Mouse (Mus musculus) intestine, embryonic 14.5 days (tissue): ENCODE results near the gene Ldlrad3. TPM values are rescaled to one million over a fixed set of nuclear protein-coding genes. Genes with fewer than 3 reads are reported as not detected.

ENCODE experiments used
- ATAC-seq: fragments of 200-750 bp; cut with Nextera tagmentation; replicated peaks from 2 replicates; pipeline ENCODE4 v1.8.0; 2017; ENCODE audit warnings: low read depth, moderate number of reproducible peaks, moderate TSS enrichment, moderate library complexity; ENCODE audit not compliant: low FRiP score, low TSS enrichment
- DNase-seq: peaks from one replicate; pipeline ENCODE4 v3.0.0-alpha.2; 2018; ENCODE audit warnings: low spot score
- H3K27ac ChIP-seq: fragments of 300-500 bp; sonication (generic); 2 replicates; pipeline ENCODE4 v1.5.1; 2014; ENCODE audit warnings: low read depth, mild to moderate bottlenecking, control low read depth
- H3K27me3 ChIP-seq: fragments of 300-500 bp; sonication (generic); replicated peaks from 2 replicates; pipeline ENCODE4 v1.6.1; 2014; ENCODE audit warnings: low read length, control low read depth; ENCODE audit not compliant: control insufficient read depth, insufficient read depth
- H3K36me3 ChIP-seq: fragments of 300-500 bp; sonication (generic); 2 replicates; pipeline ENCODE4 v1.6.1; 2014; ENCODE audit warnings: low read length, control low read depth; ENCODE audit not compliant: control insufficient read depth, insufficient read depth
- H3K4me1 ChIP-seq: fragments of 300-500 bp; sonication (generic); replicated peaks from 2 replicates; pipeline ENCODE4 v1.6.1; 2014; ENCODE audit warnings: low read length, control low read depth, mixed read lengths; ENCODE audit not compliant: control insufficient read depth, insufficient read depth
- H3K4me2 ChIP-seq: fragments of 300-500 bp; sonication (generic); 2 replicates; pipeline ENCODE4 v1.6.1; 2014; ENCODE audit warnings: low read length
- H3K4me3 ChIP-seq: fragments of 300-500 bp; sonication (generic); 2 replicates; pipeline ENCODE4 v1.5.1; 2014; ENCODE audit warnings: low read depth, low read length, control low read depth, mixed read lengths
- H3K9ac ChIP-seq: fragments of 300-500 bp; sonication (generic); 2 replicates; pipeline ENCODE4 v1.6.1; 2014; ENCODE audit warnings: mild to moderate bottlenecking, low read length
- H3K9me3 ChIP-seq: fragments of 300-500 bp; sonication (generic); 2 replicates; pipeline ENCODE4 v1.6.1; 2016; ENCODE audit warnings: low read length, control low read depth; ENCODE audit not compliant: control insufficient read depth
- WGBS: fragments of 180-500 bp; shearing (Covaris S2); extraction: QIAGEN DNeasy Blood & Tissue Kit; methylation state at CpG from one replicate; pipeline ENCODE4 v1.1.7; 2014; 5-methylcytosine and 5-hydroxymethylcytosine counted together
- polyA plus RNA-seq: library from polyadenylated mRNA; unstranded; fragments of >200 nt; fragmentation: Nextera tagmentation; extraction: Ambion mirVana; gene quantifications from 2 replicates; pipeline ENCODE4 v1.2.1, GENCODE M21; 2014

The Ldlrad3 gene
- polyA plus RNA-seq, 1 experiment from 2014 or later, result 31.0 TPM

DNA sequence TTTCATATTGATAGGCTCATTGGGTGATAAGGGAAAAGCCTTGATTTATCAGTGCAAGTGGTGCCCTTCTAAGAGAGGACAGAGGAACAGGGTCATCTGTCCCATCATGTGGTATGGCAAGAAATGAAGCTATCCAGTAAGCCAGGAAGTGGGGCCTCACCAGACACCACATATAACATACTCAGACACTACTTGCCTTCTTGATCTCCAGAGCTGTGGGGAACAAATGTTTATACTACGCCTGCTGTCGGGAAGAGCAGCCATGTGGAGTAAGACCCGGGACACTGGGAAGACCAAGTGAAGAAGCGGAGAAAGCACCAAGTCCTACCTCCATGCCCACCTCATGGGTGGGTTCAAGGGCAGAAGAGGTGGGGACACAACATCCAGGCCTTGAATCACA lies 86.9 kb downstream of the Ldlrad3 start:
- no peaks in the 10 kb centered on the region; the same call in 1 of the 2 replicates for H3K36me3 ChIP-seq
- no peaks in the 10 kb centered on the region for H3K27me3 ChIP-seq
- no peak overlapping the region for H3K4me2 ChIP-seq
- H3K9me3 ChIP-seq, result no peaks in the 10 kb centered on the region
- DNase-seq, result no peak
- H3K4me1 ChIP-seq, result 0 out of 2 replicates have a peak, but pooled peaks cover 6% of the 10 kb centered on the region
- WGBS, result 48% methylated on average over 4 of the region's 4 CpGs
- peak overlapping the region; percentile 59; the same call in 1 of the 2 replicates for H3K27ac ChIP-seq
- no peak overlapping the region for H3K4me3 ChIP-seq
- no peak overlapping the region for H3K9ac ChIP-seq
- ATAC-seq, result no peak

GRCm38 (mm10) chr2:102094773-102095172 lies 91.4 kb downstream of the Ldlrad3 start:
- no peak overlapping the region for H3K4me2 ChIP-seq
- no peaks in the 10 kb centered on the region for H3K27me3 ChIP-seq
- H3K4me1 ChIP-seq, result peaks cover 9% of the 10 kb centered on the region
- 82% methylated on average over 11 of the region's 11 CpGs for WGBS
- no peak for ATAC-seq
- DNase-seq, result no peak
- H3K9me3 ChIP-seq, result no peaks in the 10 kb centered on the region
- no peak overlapping the region for H3K27ac ChIP-seq
- H3K9ac ChIP-seq, result no peak overlapping the region
- no peaks in the 10 kb centered on the region for H3K36me3 ChIP-seq
- H3K4me3 ChIP-seq, result no peak overlapping the region

GRCm38 (mm10) chr2:102094281-102094680 lies 91.9 kb downstream of the Ldlrad3 start:
- Histone ChIP-seq H3K4me1 (peaks cover 7% of the 10 kb centered on the region), H3K27ac (no peak overlapping the region), H3K9me3 (no peaks in the 10 kb centered on the region), H3K9ac (no peak overlapping the region), H3K27me3 (no peaks in the 10 kb centered on the region), H3K4me3 (no peak overlapping the region), H3K4me2 (no peak overlapping the region), H3K36me3 (no peaks in the 10 kb centered on the region)
- 75% methylated on average over 3 of the region's 3 CpGs for WGBS
- no peak for ATAC-seq
- DNase-seq, result no peak

- H3K9me3 ChIP-seq, result no peaks in the 10 kb centered on the region
- no peak overlapping the region for H3K4me3 ChIP-seq
- peaks cover 7% of the 10 kb centered on the region for H3K4me1 ChIP-seq
- no peak overlapping the region for H3K27ac ChIP-seq
- no peak for ATAC-seq
- DNase-seq, result no peak
- no peak overlapping the region for H3K9ac ChIP-seq
- WGBS, result 73% methylated on average over 10 of the region's 10 CpGs
- H3K27me3 ChIP-seq, result no peaks in the 10 kb centered on the region
- H3K4me2 ChIP-seq, result no peak overlapping the region
- H3K36me3 ChIP-seq, result no peaks in the 10 kb centered on the region
Measured at GRCm38 (mm10) chr2:102092579-102092978, 93.6 kb downstream of the Ldlrad3 start.

DNA sequence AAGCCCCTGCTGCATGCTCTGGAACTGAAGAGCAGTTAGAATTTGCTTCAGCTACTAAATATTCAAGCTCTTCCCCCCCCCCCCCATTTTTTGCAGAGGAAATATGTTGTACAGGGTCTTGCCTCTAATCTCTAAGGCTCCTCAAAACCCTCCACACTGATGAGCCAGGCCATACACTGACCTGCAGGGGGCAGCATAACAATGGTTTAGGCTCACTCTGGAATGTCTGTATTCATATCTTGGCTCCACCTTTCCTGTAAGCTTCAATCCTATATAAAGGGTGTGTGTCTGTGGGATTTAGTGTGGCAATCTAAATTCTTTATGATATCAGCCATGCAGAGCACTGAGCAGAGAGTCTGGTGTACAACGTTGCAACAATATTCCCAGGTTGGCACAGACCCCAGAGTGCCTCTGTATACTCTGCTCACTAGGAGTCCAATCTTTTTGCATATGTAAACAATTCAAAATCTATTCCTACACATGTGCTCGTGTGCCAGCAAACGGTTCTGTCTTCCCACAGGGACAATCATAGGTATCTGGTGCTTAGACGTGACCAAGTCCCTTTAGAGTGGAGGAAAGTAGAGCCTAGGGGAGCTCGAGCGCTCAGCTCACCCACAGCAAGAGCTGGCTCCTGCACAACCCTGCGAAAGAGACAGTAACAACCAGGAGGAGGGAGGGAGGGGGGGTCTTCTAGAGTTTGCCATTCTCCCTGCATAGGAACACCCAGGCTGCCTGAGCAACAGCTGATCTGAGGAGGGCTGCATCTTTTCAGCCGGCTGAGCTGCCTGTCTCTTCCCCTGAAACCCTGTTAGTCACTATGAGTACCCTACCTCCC lies 94.5 kb downstream of the Ldlrad3 start:
- Histone ChIP-seq H3K9me3 (no peaks in the 10 kb centered on the region), H3K4me3 (no peak overlapping the region), H3K4me1 (peaks cover 7% of the 10 kb centered on the region), H3K27ac (no peak overlapping the region; the same call in 1 of the 2 replicates), H3K27me3 (no peaks in the 10 kb centered on the region), H3K4me2 (no peak overlapping the region), H3K36me3 (no peaks in the 10 kb centered on the region), H3K9ac (no peak overlapping the region)
- peak; percentile 77 for ATAC-seq
- DNase-seq, result peak; percentile 84
- WGBS, result 32% methylated on average over 8 of the region's 8 CpGs

DNA sequence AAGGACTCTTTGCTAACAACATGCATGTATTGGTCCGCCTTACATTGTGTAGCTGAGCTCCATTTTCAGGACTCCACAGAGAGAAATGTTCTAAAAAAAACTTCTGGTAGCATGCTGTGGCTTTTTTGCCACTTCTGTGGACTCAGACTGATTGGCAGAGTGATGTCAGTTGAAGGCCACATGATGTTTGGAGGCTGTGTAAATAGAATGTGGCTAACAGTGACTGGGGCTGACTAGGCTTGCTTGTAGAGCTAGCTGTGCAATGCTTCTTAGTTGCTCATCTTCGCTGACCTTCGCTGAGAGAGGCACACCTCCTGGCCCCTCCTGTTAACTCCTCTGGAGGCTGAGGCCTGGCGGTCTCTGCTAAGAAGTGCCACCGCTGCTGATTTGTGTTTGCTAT lies 98.4 kb downstream of the Ldlrad3 start:
- Histone ChIP-seq H3K9me3 (no peaks in the 10 kb centered on the region), H3K4me1 (peaks cover 7% of the 10 kb centered on the region), H3K27ac (no peak overlapping the region), H3K36me3 (no peaks in the 10 kb centered on the region), H3K27me3 (no peaks in the 10 kb centered on the region), H3K4me2 (no peak overlapping the region), H3K9ac (no peak overlapping the region), H3K4me3 (no peak overlapping the region)
- ATAC-seq (no peak), DNase-seq (no peak)
- WGBS, result 92% methylated on average over 5 of the region's 5 CpGs

DNA sequence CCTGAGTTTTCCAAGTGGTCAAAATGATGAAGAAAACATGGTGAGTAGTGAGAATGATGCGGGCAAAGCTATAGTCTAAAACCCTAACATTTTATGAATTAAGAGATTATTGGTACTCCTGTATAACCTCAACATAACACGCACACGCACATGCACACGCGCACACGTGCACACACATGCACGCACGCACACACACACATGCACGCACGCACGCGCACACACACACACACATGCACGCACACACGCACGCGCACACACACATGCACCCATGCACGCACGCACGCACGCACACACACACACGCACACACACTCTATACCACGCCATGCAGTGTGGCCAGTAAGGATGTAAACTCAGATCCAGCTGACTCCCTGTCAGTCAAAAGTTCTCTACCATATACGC lies 99.6 kb downstream of the Ldlrad3 start:
- 97% methylated on average over 23 of the region's 23 CpGs for WGBS
- no peak overlapping the region for H3K9ac ChIP-seq
- H3K9me3 ChIP-seq, result no peaks in the 10 kb centered on the region
- H3K4me2 ChIP-seq, result no peak overlapping the region
- no peaks in the 10 kb centered on the region for H3K36me3 ChIP-seq
- no peak overlapping the region for H3K4me3 ChIP-seq
- H3K4me1 ChIP-seq, result peaks cover under 1% of the 10 kb centered on the region
- H3K27ac ChIP-seq, result no peak overlapping the region
- H3K27me3 ChIP-seq, result no peaks in the 10 kb centered on the region
- ATAC-seq, result no peak
- no peak for DNase-seq

- H3K4me1 ChIP-seq, result no peaks in the 10 kb centered on the region
- no peak for DNase-seq
Measured at GRCm38 (mm10) chr2:102082782-102083181, 103.4 kb downstream of the Ldlrad3 start.

GRCm38 (mm10) chr2:102077554-102077953 lies 108.6 kb downstream of the Ldlrad3 start:
- Histone ChIP-seq H3K9ac (no peak overlapping the region), H3K4me1 (no peaks in the 10 kb centered on the region; the same call in 1 of the 2 replicates), H3K27ac (no peak overlapping the region), H3K4me2 (no peak overlapping the region), H3K9me3 (no peaks in the 10 kb centered on the region), H3K27me3 (no peaks in the 10 kb centered on the region), H3K4me3 (no peak overlapping the region), H3K36me3 (no peaks in the 10 kb centered on the region)
- ATAC-seq (no peak), DNase-seq (peak; percentile 85)
- 55% methylated on average over 4 of the region's 4 CpGs for WGBS

More at GRCm38 (mm10) chr2:102082782-102083181, 103.4 kb downstream of the Ldlrad3 start:
- Histone ChIP-seq H3K4me3 (no peak overlapping the region), H3K36me3 (no peaks in the 10 kb centered on the region), H3K4me2 (no peak overlapping the region), H3K27me3 (no peaks in the 10 kb centered on the region), H3K9ac (no peak overlapping the region), H3K27ac (no peak overlapping the region), H3K9me3 (no peaks in the 10 kb centered on the region)
- ATAC-seq, result no peak
